ENCODE assay signal across 11 mouse cellular contexts in genomic region chr7:100919006-100919808, GRCm38 (mm10). TPM values are rescaled to one million over a fixed set of nuclear protein-coding genes. Genes with fewer than 3 reads are reported as not detected.
A peak's percentile ranks its signal among the peaks of the same experiment; 100 is the strongest.
DNase-seq lines count a peak whose midpoint lies in the region; ATAC-seq and TF ChIP-seq lines count a peak whose summit lies in the region.
"Had no signal": no experiment of that assay in that cellular context is flagged by ENCODE, and none has a peak within 500 bp of the region (broad histone marks: within the 10 kb centered on the region; RNA-seq: fewer than 3 reads in every experiment).

No protein-coding gene starts in this region.

- H3K4me2 ChIP-seq in hindbrain, embryonic 16.5 days (ENCODE audit: low read length) = no peak overlapping the region
- H3K4me2 ChIP-seq in limb, embryonic 11.5 days (ENCODE audit: low read depth, severe bottlenecking) = peak overlapping the region; percentile 5; the same call in 1 of the 2 replicates

- no peak overlapping the region for H3K9ac ChIP-seq in hindbrain, embryonic 16.5 days (ENCODE audit: low read depth, low read length)
- H3K9ac ChIP-seq in limb, embryonic 11.5 days (ENCODE audit: low read length) = 0 out of 2 replicates have a peak overlapping the region, but pooled peaks have one; percentile 8

- H3K27ac ChIP-seq in hindbrain, embryonic 10.5 days = peak overlapping the region; percentile 82
- H3K27ac ChIP-seq in hindbrain, embryonic 16.5 days (ENCODE audit: low read depth, low read length) = no peak overlapping the region
- peak overlapping the region; percentile 20; the same call in 1 of the 2 replicates for H3K27ac ChIP-seq in testis, adult 2 months (ENCODE audit: control insufficient read depth, insufficient read depth, low read depth, low read length)
- peak overlapping the region; percentile 43; the same call in 1 of the 2 replicates for H3K27ac ChIP-seq in limb, embryonic 11.5 days (replicated peaks; ENCODE audit: low read depth, low read length)

- peaks cover 87% of the 10 kb centered on the region for H3K36me3 ChIP-seq in hindbrain, embryonic 10.5 days
- no peaks in the 10 kb centered on the region for H3K36me3 ChIP-seq in hindbrain, embryonic 16.5 days (ENCODE audit: control insufficient read depth, insufficient read depth, low read length)
- no peaks in the 10 kb centered on the region for H3K36me3 ChIP-seq in testis, adult 2 months (ENCODE audit: control insufficient read depth, insufficient read depth, low read length)
- peaks cover 12% of the 10 kb centered on the region for H3K36me3 ChIP-seq in limb, embryonic 11.5 days (ENCODE audit: control insufficient read depth, insufficient read depth, low read length)

- no peak for TF ChIP-seq POLR2A in testis, adult 2 months (IDR thresholded peaks at IDR 0.05; ENCODE audit: control insufficient read depth, low read depth, low read length)

- H3K4me1 ChIP-seq in hindbrain, embryonic 10.5 days (replicated peaks) = peaks cover 80% of the 10 kb centered on the region
- H3K4me1 ChIP-seq in hindbrain, embryonic 16.5 days (ENCODE audit: control insufficient read depth, insufficient read depth, low read depth, low read length) = peaks cover 29% of the 10 kb centered on the region
- H3K4me1 ChIP-seq in testis, adult 2 months (ENCODE audit: control insufficient read depth, insufficient read depth, low read length) = peaks cover 3% of the 10 kb centered on the region; the same call in 1 of the 2 replicates
- peaks cover 33% of the 10 kb centered on the region for H3K4me1 ChIP-seq in limb, embryonic 11.5 days (ENCODE audit: control insufficient read depth, insufficient read depth, low read length)

- WGBS in hindbrain, embryonic 10.5 days = 40% methylated on average over 7 of the region's 7 CpGs
- 50% methylated on average over 7 of the region's 7 CpGs for WGBS in hindbrain, embryonic 16.5 days
- 33% methylated on average over 7 of the region's 7 CpGs for WGBS in limb, embryonic 11.5 days

- no peaks in the 10 kb centered on the region for H3K9me3 ChIP-seq in hindbrain, embryonic 10.5 days
- H3K9me3 ChIP-seq in hindbrain, embryonic 16.5 days (ENCODE audit: control insufficient read depth, low read length) = no peaks in the 10 kb centered on the region
- H3K9me3 ChIP-seq in limb, embryonic 11.5 days (ENCODE audit: control insufficient read depth, low read length) = no peaks in the 10 kb centered on the region

- no peaks in the 10 kb centered on the region for H3K27me3 ChIP-seq in hindbrain, embryonic 10.5 days (ENCODE audit: insufficient read depth, poor library complexity, severe bottlenecking)
- no peaks in the 10 kb centered on the region for H3K27me3 ChIP-seq in hindbrain, embryonic 16.5 days (replicated peaks; ENCODE audit: control insufficient read depth, insufficient read depth, low read length)
- no peaks in the 10 kb centered on the region for H3K27me3 ChIP-seq in testis, adult 2 months (ENCODE audit: control insufficient read depth, insufficient read depth, low read length)
- H3K27me3 ChIP-seq in limb, embryonic 11.5 days (ENCODE audit: control insufficient read depth, insufficient read depth, low read length) = no peaks in the 10 kb centered on the region

- DNase-seq in hindbrain, embryonic 10.5 days (ENCODE audit: low spot score) = no peak
- DNase-seq in testis, postnatal 10 days (ENCODE audit: low spot score) = no peak
- no peak for DNase-seq in limb, embryonic 11.5 days (ENCODE audit: low spot score)
- no peak for DNase-seq in MN1 (ENCODE audit: low spot score)
- DNase-seq in right cerebral cortex, postnatal 4 days = no peak
- DNase-seq in c-Kit-positive CD71-positive TER-119-positive erythroid progenitor cells, embryonic 14.5 days (ENCODE audit: low spot score) = no peak
- DNase-seq: adrenal gland, adult 8-10 months; cerebellum, postnatal 10 days; midbrain, embryonic 14.5 days had no signal

- TF ChIP-seq CTCF in testis, adult 2 months (IDR thresholded peaks at IDR 0.05; ENCODE audit: control insufficient read depth, insufficient read depth, insufficient replicate concordance, low read depth, low read length) = no peak

- peak overlapping the region; percentile 26; the same call in 1 of the 2 replicates for H3K4me3 ChIP-seq in hindbrain, embryonic 10.5 days
- H3K4me3 ChIP-seq in hindbrain, embryonic 16.5 days (ENCODE audit: low read length) = no peak overlapping the region
- H3K4me3 ChIP-seq in testis, adult 2 months (ENCODE audit: control insufficient read depth, low read depth, low read length) = no peak overlapping the region
- no peak overlapping the region for H3K4me3 ChIP-seq in limb, embryonic 11.5 days (ENCODE audit: low read depth, low read length)

- ATAC-seq in hindbrain, embryonic 16.5 days = no peak
- no peak for ATAC-seq in limb, embryonic 11.5 days (ENCODE audit: insufficient number of reproducible peaks, low FRiP score, low TSS enrichment, low read depth)

RNA-seq across cellular contexts. Expression of gene Arhgef17, which starts 12.7 kb away (rescaled TPM):
- polyA plus RNA-seq in hindbrain, embryonic 10.5 days (2016; fragmentation: Nextera tagmentation; extraction: Ambion mirVana) = 6.7 and 8.2 TPM in 2 replicates
- 13.6 and 18.2 TPM in 2 replicates for polyA plus RNA-seq in hindbrain, embryonic 16.5 days (2015; fragmentation: Nextera tagmentation; extraction: Ambion mirVana)
- 2.8 and 3.0 TPM in 2 replicates for polyA plus RNA-seq in testis, adult 2 months (2012; rRNA removed)
- 12.6 and 13.6 TPM in 2 replicates for polyA plus RNA-seq in limb, embryonic 11.5 days (2014; fragmentation: Nextera tagmentation; extraction: Ambion mirVana)

RNA-seq across cellular contexts. Expression of gene P2ry6, which starts 55.2 kb away (rescaled TPM):
- polyA plus RNA-seq in hindbrain, embryonic 10.5 days (2016; fragmentation: Nextera tagmentation; extraction: Ambion mirVana) = 2.3 and 3.3 TPM in 2 replicates
- polyA plus RNA-seq in hindbrain, embryonic 16.5 days (2015; fragmentation: Nextera tagmentation; extraction: Ambion mirVana) = 2.7 and 4.8 TPM in 2 replicates
- 2.1 and 2.9 TPM in 2 replicates for polyA plus RNA-seq in testis, adult 2 months (2012; rRNA removed)
- 1.6 and 2.5 TPM in 2 replicates for polyA plus RNA-seq in limb, embryonic 11.5 days (2014; fragmentation: Nextera tagmentation; extraction: Ambion mirVana)

RNA-seq across cellular contexts. Expression of gene Relt, which starts 56.0 kb away (rescaled TPM):
- 3.6 and 4.8 TPM in 2 replicates for polyA plus RNA-seq in hindbrain, embryonic 10.5 days (2016; fragmentation: Nextera tagmentation; extraction: Ambion mirVana)
- 5.1 and 5.3 TPM in 2 replicates for polyA plus RNA-seq in hindbrain, embryonic 16.5 days (2015; fragmentation: Nextera tagmentation; extraction: Ambion mirVana)
- 3.1 and 4.8 TPM in 2 replicates for polyA plus RNA-seq in testis, adult 2 months (2012; rRNA removed)
- 2.6 and 4.1 TPM in 2 replicates for polyA plus RNA-seq in limb, embryonic 11.5 days (2014; fragmentation: Nextera tagmentation; extraction: Ambion mirVana)
